Mouse (Mus musculus) limb, embryonic 10.5 days (tissue): ENCODE measurements around the gene Zfp827. TPM values are rescaled to one million over a fixed set of nuclear protein-coding genes. Genes with fewer than 3 reads are reported as not detected.

Experiments used
- DNase-seq: peaks from one replicate; pipeline ENCODE4 v3.0.0-alpha.2; 2017; ENCODE audit warnings: low spot score
- H3K27ac ChIP-seq: fragments of 300-500 bp; sonication (generic); 2 replicates; pipeline ENCODE4 v1.5.1; 2016; ENCODE audit warnings: mild to moderate bottlenecking
- H3K27me3 ChIP-seq: fragments of 300-500 bp; sonication (generic); 2 replicates; pipeline ENCODE4 v1.6.1; 2016; ENCODE audit warnings: low read depth, mild to moderate bottlenecking; ENCODE audit not compliant: poor library complexity, severe bottlenecking
- H3K36me3 ChIP-seq: fragments of 300-500 bp; sonication (generic); 2 replicates; pipeline ENCODE4 v1.6.1; 2016; ENCODE audit warnings: mild to moderate bottlenecking, moderate library complexity
- H3K4me1 ChIP-seq: fragments of 300-500 bp; sonication (generic); 2 replicates; pipeline ENCODE4 v1.6.1; 2016
- H3K4me3 ChIP-seq: fragments of 300-500 bp; sonication (generic); 2 replicates; pipeline ENCODE4 v1.5.1; 2016; ENCODE audit warnings: mild to moderate bottlenecking, moderate library complexity
- H3K9me3 ChIP-seq: fragments of 300-500 bp; sonication (generic); replicated peaks from 2 replicates; pipeline ENCODE4 v1.6.1; 2016; ENCODE audit warnings: mild to moderate bottlenecking
- WGBS: fragments of 180-500 bp; shearing (Covaris S2); methylation state at CpG from one replicate; pipeline ENCODE4 v1.1.7; 2016; 5-methylcytosine and 5-hydroxymethylcytosine counted together
- polyA plus RNA-seq: library from polyadenylated mRNA; unstranded; fragments of >200 nt; fragmentation: Nextera tagmentation; extraction: Ambion mirVana; gene quantifications from 2 replicates; pipeline ENCODE4 v1.2.1, GENCODE M21; 2016

Zfp827 gene
- polyA plus RNA-seq, 1 experiment from 2014 or later = 7.9 TPM

DNA sequence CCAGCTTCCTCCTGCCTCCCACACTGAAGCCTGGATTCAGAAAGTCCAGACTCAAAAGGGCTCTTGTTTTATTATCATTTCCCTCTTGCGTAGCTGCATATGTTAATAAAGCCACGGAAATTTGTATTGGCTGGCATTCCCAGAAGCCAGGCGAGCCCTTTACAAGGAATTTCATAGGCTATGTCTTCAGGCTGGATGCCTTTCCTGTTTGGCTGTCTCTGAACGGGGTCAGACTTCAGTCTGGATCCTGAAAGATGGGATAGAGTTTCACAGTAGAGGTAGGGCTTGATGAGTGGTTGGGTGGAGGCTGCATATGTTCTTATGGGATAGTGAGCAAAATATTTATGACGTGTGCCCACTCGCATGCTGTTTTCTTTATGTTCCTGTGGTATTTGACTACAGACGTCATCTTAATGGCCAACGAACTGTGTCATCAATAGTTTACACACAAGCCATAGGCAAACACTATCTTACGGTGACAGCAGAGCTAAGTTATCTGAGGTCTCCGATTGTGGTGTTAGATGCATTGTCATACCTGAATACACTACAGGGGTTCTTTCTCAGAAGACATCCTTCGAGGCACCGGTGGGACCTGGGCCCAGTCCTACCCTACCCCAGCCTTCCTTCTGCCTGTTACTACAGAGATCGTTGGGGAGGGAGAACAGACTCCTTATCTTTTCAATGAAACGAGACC is 75.1 kb downstream of the Zfp827 start:
- no peak for DNase-seq
- Histone ChIP-seq H3K4me3 (no peak overlapping the region), H3K4me1 (0 out of 2 replicates have a peak, but pooled peaks cover 4% of the 10 kb centered on the region), H3K27me3 (no peaks in the 10 kb centered on the region), H3K9me3 (no peaks in the 10 kb centered on the region), H3K36me3 (peaks cover 83% of the 10 kb centered on the region), H3K27ac (no peak overlapping the region)
- 90% methylated on average over 14 of the region's 14 CpGs for WGBS

DNA sequence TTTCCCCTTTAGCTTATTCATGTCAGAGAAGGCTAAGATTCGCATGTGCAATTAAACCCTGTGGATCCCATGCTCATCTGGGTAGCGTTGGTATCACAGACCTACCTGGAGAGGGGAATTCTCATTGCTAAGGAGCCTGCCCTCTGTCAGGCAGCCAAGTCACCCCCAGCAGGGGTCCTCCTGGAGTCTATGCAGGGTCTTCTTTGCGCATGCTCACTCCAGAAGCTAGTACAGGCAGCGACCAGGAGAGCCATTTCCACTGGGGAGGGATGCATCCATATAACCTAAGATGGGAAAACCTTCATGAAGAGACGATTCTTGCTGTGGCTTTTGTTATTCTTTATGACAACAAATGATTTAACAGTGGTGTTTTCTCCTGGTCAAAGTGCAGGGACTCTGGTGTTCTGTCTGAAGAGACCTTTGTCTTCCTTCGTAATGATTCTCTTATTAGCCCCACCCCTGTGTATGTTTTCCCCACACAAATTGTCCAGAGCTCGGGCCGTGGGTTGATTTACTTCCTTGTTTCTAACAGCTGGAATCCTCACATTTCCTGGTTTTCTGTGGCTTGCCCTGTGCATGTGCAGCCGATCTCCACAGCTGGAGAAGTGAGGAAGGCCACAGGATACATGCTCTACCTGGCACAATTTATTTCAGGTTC is 75.8 kb downstream of the Zfp827 start:
- H3K4me3 ChIP-seq = no peak overlapping the region
- H3K9me3 ChIP-seq = no peaks in the 10 kb centered on the region
- no peak for DNase-seq
- no peak overlapping the region for H3K27ac ChIP-seq
- no peaks in the 10 kb centered on the region for H3K27me3 ChIP-seq
- 84% methylated on average over 9 of the region's 9 CpGs for WGBS
- peaks cover 82% of the 10 kb centered on the region for H3K36me3 ChIP-seq
- 0 out of 2 replicates have a peak, but pooled peaks cover 4% of the 10 kb centered on the region for H3K4me1 ChIP-seq

DNA sequence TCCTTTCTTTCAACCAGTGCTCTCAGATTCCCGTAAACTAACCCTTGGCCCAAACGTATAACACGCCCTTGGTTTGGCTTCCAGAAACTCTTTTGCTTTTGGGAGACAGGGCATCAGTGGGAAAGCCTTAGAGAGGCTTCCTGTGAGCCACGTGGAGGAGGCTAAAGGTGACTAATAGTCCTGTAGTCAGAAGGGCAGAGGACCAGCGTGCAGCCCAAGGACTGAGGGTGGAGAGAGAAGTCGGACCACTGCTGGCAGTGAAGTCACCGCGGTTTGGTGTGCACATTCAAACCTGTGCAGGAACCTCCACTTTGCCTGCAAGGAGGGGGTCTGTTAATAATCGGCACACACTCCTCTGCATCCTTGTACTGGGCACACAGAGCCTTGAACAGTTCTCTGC is 76.4 kb downstream of the Zfp827 start:
- DNase-seq = no peak
- H3K27ac ChIP-seq = no peak overlapping the region
- peaks cover 84% of the 10 kb centered on the region for H3K36me3 ChIP-seq
- H3K9me3 ChIP-seq = no peaks in the 10 kb centered on the region
- no peak overlapping the region for H3K4me3 ChIP-seq
- no peaks in the 10 kb centered on the region for H3K27me3 ChIP-seq
- WGBS = 90% methylated on average over 9 of the region's 9 CpGs
- 0 out of 2 replicates have a peak, but pooled peaks cover 4% of the 10 kb centered on the region for H3K4me1 ChIP-seq

DNA sequence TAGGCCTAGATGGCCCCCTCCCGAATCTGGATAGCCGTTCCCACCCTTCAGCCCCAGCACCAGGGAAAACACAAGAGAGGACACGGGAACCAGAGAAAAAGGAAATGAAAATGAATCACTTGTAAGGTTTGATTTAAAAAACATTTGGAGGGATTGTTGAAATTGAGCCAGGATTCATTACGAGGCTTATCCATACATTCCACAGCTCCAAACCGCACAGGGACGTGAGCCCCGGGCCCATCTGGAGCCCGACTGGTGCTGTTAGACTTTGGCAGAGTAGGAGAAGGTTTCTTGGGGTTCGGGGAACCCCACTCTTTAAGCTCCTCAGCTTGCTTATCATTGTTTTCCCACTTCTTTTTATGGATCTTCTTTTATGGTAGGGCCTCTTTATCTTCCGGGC is 76.9 kb downstream of the Zfp827 start:
- Histone ChIP-seq H3K27me3 (no peaks in the 10 kb centered on the region), H3K9me3 (no peaks in the 10 kb centered on the region), H3K4me1 (0 out of 2 replicates have a peak, but pooled peaks cover 4% of the 10 kb centered on the region), H3K36me3 (peaks cover 82% of the 10 kb centered on the region), H3K4me3 (no peak overlapping the region), H3K27ac (no peak overlapping the region)
- DNase-seq = no peak
- WGBS = 95% methylated on average over 10 of the region's 10 CpGs

DNA sequence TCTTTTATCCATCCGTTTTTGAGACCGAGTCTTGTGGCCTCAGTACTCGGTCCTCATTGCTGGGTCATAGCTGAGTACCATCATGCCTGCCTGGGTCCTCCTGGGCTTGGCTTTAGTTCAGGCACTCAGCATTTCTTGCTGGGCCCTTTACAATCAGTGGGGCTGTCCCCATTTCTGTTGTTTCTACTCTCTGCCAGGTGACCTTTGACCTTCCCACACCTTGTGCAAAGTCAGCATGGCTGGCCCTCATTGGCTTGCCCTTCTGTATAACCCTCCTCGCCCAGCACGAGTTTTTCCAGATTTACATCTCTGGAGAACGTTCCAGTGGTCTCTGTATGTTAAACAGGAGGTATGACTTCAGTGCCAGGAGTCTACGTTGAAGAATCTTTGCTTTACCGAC is 83.2 kb downstream of the Zfp827 start:
- peaks cover 87% of the 10 kb centered on the region for H3K36me3 ChIP-seq

DNA sequence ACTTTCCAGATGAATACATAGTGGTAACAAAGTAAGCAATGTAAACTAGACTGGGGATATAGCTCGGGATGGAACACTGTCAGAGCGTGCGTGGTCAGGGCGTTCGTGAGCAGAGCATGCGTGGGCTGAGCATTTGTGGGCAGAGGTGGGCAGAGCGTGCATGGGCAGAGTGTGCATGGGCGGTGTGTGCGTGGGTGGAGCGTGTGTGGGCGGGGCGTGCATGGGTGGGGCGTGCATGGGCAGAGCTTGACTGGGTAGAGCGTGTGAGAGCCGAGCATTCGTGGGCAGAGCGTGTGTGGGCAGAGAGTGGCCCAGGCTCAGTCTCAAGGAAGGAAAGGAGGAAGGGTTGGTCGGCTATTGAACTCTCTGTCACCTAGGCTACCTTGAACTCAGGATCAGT is 84.2 kb downstream of the Zfp827 start:
- 96% methylated on average over 18 of the region's 18 CpGs for WGBS
- H3K4me1 ChIP-seq = no peaks in the 10 kb centered on the region
- peaks cover 82% of the 10 kb centered on the region for H3K36me3 ChIP-seq
- no peak overlapping the region for H3K4me3 ChIP-seq
- no peaks in the 10 kb centered on the region for H3K27me3 ChIP-seq
- DNase-seq = no peak
- no peak overlapping the region for H3K27ac ChIP-seq
- no peaks in the 10 kb centered on the region for H3K9me3 ChIP-seq

More for the DNA sequence above, 83.2 kb downstream of the Zfp827 start:
- Histone ChIP-seq H3K27ac (no peak overlapping the region), H3K9me3 (no peaks in the 10 kb centered on the region), H3K4me1 (no peaks in the 10 kb centered on the region), H3K4me3 (no peak overlapping the region), H3K27me3 (no peaks in the 10 kb centered on the region)
- DNase-seq = no peak
- 88% methylated on average over 8 of the region's 8 CpGs for WGBS

DNA sequence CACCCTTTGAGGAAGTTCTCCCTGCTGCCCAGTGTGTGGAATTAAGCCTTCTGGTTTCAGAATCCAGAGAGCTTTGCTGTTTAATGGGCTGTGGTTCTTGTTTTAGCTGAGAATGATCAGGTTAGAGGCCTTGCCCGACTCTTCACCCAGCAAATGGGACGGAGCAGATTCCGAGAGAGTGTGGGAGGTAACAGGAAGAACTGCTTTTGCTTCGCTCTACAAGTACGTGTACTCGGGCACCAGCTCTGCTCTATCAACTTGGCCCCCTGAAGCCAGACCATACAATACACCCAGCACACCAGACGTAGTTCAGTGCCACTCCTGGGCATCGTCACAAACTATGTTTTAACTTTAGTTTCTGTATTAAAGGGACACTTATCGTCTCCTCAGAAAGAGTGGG is 85.3 kb downstream of the Zfp827 start:
- Histone ChIP-seq H3K9me3 (no peaks in the 10 kb centered on the region), H3K27me3 (no peaks in the 10 kb centered on the region), H3K36me3 (peaks cover 83% of the 10 kb centered on the region), H3K4me3 (no peak overlapping the region), H3K27ac (no peak overlapping the region), H3K4me1 (no peaks in the 10 kb centered on the region)
- no peak for DNase-seq
- 92% methylated on average over 9 of the region's 9 CpGs for WGBS

DNA sequence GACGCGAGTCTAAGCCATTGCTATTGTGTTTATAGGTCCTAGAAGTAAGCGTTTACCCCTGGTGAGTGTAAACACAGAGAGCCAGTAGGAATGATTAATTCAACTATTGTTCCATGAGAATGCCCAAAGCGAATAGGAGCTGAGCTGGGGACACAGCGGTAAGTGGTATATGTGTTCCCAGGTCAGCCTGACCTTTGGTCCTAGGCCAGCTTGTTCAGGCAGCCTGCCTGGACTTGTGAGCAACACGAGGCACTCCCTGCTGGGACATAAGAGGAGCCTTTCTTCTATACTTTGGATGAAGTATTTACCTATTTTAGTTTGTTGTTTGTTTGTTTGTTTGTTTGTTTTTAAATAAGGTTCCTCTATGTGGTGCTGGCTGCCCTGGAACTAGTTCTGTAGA is 86.3 kb downstream of the Zfp827 start:
- no peak overlapping the region for H3K27ac ChIP-seq
- no peaks in the 10 kb centered on the region for H3K27me3 ChIP-seq
- H3K9me3 ChIP-seq = no peaks in the 10 kb centered on the region
- DNase-seq = no peak
- peaks cover 83% of the 10 kb centered on the region for H3K36me3 ChIP-seq
- H3K4me1 ChIP-seq = no peaks in the 10 kb centered on the region
- H3K4me3 ChIP-seq = no peak overlapping the region
- 83% methylated on average over 6 of the region's 6 CpGs for WGBS

DNA sequence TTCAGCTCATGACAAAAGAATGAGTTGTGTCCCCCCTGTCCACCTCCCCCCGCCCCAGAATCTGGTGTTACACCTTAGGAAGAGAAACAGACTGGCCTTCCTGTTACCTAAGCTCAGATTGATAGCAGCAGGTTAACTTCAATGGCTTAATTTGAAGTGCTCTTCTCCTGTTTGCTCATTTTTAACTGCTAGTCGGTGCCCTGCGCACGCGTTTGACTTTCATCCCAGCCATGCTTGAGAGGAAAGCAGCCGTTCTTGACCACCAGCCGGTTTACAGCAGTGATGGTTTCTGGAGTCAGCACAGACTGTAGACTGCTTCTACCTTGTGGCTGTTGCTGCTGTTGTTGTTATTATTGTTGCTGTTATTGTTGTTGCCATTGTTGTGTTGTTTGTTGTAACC is 88.2 kb downstream of the Zfp827 start:
- Histone ChIP-seq H3K27me3 (no peaks in the 10 kb centered on the region), H3K4me1 (no peaks in the 10 kb centered on the region), H3K27ac (no peak overlapping the region), H3K4me3 (no peak overlapping the region), H3K9me3 (no peaks in the 10 kb centered on the region), H3K36me3 (peaks cover 92% of the 10 kb centered on the region)
- DNase-seq = no peak
- 94% methylated on average over 7 of the region's 7 CpGs for WGBS

DNA sequence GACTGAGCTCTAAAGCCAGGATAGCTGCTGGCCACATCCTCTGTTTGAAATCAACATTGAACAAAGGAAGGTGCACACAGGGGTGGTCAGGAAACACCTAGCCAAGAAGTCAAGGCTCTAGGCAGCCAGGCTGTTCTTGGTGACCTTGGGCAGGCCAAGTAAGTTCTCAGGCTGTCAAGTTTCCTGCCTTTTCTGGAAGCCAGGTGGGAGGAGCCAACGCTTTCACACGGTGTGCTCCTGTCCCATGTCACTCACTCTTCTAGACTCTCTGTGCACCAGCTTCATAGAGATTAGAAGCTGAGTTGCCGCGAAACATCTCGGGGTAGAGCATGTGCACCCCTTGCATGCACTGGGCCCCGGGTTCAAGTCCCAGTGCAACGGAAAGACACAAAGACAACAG is 89.5 kb downstream of the Zfp827 start:
- Histone ChIP-seq H3K4me1 (no peaks in the 10 kb centered on the region), H3K4me3 (no peak overlapping the region), H3K27ac (no peak overlapping the region), H3K9me3 (no peaks in the 10 kb centered on the region), H3K27me3 (no peaks in the 10 kb centered on the region), H3K36me3 (peaks cover 92% of the 10 kb centered on the region)
- WGBS = 94% methylated on average over 7 of the region's 7 CpGs
- DNase-seq = no peak

DNA sequence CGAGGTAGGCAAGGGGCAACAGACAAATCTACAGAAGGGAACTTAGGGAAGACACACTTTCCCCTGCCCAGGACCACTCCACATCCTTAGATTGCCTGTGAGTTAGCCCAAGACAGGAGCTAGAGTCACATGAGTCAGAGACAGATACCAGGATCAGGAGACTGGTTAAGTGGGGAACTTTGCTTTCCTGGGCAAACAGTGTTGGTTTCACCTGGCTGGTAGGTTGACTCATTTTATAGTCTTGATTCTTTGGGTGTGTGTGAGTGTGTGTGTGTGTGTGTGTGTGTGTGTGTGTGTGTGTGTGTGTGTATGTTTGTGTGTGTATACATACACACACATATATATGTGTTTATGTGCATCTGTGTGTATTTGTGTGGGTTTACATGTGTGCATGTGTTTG is 93.4 kb downstream of the Zfp827 start:
- Histone ChIP-seq H3K9me3 (no peaks in the 10 kb centered on the region), H3K4me3 (no peak overlapping the region), H3K27ac (no peak overlapping the region), H3K27me3 (no peaks in the 10 kb centered on the region), H3K4me1 (no peaks in the 10 kb centered on the region), H3K36me3 (peaks cover 94% of the 10 kb centered on the region)
- DNase-seq = no peak
- WGBS = 84% methylated on average over 1 of the region's 1 CpGs

DNA sequence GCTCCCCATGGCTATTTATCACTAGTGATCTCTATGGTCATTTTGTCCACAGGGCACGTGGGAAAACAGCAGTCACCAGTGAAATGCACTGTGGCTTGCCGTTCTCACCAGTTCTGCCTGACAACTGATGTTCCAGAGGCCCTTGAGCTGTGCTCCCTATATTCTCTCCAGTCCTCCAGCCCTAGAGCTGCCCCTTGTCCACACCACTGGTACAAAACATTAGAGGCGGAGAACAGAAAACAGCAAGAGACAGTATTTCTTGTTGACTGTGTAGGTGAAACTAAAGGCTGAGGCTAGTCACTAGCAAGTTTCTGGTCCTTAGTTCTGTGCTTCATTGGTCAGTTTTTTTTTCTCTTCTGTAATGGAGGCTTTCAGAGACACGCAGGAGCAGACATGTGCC is 96.0 kb downstream of the Zfp827 start:
- peaks cover 97% of the 10 kb centered on the region for H3K36me3 ChIP-seq
- no peaks in the 10 kb centered on the region for H3K9me3 ChIP-seq
- H3K4me1 ChIP-seq = no peaks in the 10 kb centered on the region
- H3K27me3 ChIP-seq = no peaks in the 10 kb centered on the region
- no peak overlapping the region for H3K27ac ChIP-seq
- no peak overlapping the region for H3K4me3 ChIP-seq
- no peak for DNase-seq
- WGBS = 88% methylated on average over 4 of the region's 4 CpGs

DNA sequence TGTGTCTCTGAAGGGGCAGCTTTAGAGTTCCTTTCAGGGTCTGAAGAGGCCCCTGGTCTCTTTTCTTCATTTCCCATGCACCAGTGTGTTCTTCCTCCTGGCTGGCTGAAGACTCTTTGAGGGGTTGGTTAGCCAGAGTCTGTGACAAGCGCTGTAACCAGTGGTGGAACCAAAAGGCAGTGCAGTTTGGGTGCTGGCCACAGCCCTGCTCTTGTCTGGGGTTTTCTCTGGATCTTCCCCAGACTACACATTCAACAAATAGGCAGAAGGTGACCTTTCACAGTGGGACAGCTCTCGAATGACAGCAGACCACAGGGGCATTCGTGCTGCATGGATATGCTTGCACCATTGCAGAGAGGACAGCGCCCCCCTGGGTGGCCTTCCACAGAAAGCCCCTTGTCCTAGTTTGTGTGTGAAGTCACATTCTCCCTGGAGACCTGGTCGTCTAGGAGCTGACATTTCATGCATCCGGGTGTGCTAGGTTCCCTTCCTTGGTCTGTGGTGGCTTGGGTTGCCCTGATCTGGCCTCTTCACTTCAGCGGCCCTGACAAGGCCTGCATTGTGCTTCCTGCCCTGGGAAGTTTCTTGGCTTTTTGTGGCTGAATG is 99.1 kb downstream of the Zfp827 start:
- no peaks in the 10 kb centered on the region for H3K9me3 ChIP-seq
- DNase-seq = no peak
- H3K36me3 ChIP-seq = peaks cover 97% of the 10 kb centered on the region
- H3K27me3 ChIP-seq = no peaks in the 10 kb centered on the region
- H3K27ac ChIP-seq = no peak overlapping the region
- no peaks in the 10 kb centered on the region for H3K4me1 ChIP-seq
- H3K4me3 ChIP-seq = no peak overlapping the region
- WGBS = 83% methylated on average over 7 of the region's 7 CpGs
